Mouse (Mus musculus) MEL-GATA-1-ER (cell line): ENCODE data around the gene Rad9a.

Experiments used
- DNase-seq: peaks from one replicate; pipeline ENCODE4 v3.0.0-alpha.2; 2012; ENCODE audit warnings: low read depth; ENCODE audit errors: extremely low read depth

Gene Rad9a

GRCm38 (mm10) chr19:4164721-4165120 lies 36.7 kb downstream of the Rad9a start:
- DNase-seq: no peak

DNA sequence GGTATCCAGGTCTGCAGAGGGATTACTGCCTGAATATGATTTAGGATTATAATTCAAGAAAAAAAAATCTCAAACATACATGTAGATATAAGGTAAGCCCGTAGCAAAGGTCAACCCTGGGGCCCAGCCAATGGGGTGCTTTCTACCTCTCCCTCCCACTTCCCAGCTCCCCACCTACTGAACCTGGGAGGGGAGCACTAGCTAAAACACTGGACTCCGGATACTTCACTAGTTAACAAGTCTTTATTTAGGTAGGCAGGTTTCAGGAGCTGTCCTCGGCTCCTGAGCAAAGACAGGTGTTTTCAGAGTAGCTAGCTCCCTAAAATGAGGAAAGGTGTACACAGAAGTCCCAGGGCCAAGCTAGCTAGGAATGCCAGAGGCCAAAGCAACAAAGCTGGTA lies 37.4 kb downstream of the Rad9a start:
- DNase-seq: no peak

DNA sequence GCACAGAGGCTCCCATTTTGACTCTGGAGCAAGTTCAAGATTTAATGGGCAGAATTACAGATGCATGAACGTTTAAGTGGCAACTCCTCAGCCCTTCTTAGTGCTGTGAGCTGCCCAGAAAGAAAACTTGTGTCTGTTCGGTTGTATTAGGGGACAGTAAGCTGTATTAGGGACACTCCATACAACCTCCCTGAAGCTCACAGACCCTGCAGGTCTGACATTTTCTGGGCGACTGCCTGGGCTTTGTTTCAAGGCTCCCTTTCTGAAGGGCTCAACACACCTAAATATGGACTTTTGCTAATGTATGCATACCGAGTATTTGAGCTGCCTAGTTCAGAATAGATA lies 37.9 kb downstream of the Rad9a start:
- DNase-seq: no peak

DNA sequence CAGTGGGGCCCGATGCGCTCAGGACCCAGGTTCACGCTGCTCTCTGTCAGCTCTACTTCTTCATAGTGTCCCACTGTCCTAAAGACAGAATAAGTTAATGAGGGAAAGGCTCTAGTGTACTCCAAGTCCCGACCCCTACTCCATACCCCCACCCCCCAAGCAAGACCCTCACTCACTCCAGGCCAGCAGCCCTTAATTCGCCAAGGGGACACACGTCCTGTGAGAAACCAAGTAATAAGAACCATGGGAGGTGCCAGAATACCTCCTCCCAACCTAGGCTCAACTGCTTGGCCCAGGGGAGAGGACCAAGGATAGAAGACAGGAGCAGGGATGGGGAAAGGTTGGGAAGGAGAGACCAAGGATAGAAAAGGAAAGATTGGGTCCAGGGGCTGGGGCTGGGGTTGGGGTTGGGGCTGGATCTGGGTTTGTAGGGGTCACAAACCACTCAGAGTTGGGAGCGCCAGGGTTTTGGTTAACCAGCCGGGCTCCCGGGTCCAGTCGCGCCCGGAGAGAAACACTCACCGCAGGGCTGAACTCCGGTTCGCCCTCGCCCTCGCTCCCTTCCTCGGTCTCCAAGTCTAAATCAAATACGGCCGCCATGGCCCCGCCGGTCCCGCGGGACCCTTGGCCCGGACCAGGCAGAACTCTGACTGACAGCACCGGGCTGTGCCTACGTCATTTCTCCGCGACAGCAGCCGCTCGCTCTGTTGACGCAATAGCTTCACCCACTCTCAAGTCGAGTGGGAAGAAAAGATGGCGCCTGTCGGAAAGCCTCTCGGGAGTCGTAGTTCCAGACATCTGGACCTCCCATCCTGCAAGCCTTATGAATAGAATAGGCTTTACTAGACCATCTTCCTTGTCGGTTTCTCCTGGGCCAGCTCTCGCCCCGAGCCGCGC lies 38.6 kb downstream of the Rad9a start, which contains the start of gene Rps6kb2:
TSS of gene Rps6kb2 (minus strand) at position 709 of the 897 bp plus-strand sequence.
- DNase-seq: peak; percentile 95

- DNase-seq: no peak
These were observed 42.4 kb downstream of the Rad9a start for GRCm38 (mm10) chr19:4159049-4159448.

- DNase-seq: no peak
These were observed 44.7 kb downstream of the Rad9a start for GRCm38 (mm10) chr19:4156771-4157170.

DNA sequence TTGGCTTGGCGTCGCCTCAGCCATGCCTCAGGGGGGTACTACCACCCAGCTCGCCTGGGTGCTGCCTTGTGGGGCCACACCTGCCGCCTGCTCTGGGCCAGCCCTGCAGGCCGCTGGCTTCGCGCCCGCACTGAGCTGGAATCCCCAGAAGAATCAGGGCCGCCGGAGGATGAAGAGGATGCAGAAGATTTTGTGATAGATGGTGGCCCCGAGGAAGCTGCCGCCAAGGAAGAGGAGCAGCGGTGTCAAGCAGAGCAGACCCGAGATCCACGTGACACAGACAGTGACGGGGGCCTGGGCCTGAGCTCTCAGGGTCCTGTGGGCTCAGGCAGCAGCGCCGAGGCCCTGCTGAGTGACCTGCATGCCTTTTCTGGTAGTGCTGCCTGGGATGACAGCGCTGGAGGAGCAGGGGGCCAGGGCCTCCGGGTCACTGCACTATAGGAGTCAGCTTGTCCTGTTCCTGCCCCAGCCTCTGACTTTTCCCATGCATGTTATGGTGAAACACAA lies 45.3 kb downstream of the Rad9a start:
- DNase-seq: no peak

- no peak for DNase-seq
These were observed 46.0 kb downstream of the Rad9a start for GRCm38 (mm10) chr19:4155223-4156072.

DNA sequence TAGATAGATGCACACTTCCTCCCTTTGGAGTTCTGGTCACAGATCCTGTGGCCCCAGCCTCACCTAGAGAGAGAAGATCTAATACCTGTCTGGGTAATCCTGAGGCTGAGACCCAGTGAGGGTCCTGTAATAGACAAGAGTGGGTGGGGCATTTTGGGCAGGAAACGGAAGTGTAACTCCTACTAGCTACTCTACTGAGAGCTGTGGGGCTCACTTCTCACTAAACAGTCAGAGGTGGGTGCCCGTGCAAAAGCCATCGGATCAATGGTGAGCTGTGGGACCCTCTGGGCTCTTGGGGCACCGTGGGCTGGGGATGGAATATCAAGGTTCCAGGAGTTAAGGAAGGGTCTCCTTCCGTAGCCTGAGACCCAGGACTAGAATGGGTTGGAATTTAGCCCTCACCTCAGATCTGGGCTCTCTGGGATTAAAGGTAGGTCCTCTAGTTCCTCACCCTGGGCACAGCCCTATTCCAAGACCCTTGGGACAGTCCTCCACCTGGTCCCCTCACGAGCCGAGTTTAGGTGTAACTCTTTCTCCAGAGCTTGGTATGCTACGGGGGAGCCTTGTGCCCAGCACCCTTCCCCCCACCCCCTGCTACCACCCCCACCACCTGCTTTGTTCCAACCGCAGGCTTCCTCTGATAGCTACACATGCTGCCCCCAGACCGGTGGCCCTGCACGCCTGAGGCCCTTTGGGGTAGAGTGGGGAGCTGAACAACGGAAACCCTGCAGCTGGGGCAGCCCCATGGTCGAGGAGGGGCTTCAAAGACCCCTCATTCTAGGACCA lies 46.8 kb downstream of the Rad9a start:
- DNase-seq: no peak

DNA sequence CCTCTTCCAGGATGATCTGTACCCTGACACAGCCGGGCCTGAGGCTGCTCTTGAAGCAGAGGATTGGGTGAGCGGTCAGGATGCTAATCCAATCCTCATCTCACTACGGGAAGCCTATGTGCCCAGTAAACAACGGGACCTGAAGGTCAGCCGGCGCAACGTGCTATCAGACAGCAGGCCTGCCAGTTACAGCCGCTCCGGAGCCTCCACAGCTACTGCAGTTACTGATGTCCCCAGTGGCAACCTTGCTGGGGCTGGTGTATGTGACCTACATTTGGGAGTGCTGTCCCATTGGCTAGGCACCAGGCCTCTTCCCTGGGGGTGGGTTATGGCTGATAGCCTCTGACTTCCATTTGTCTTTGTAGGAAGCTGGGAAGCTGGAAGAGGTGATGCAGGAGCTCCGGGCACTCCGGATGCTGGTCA lies 48.2 kb downstream of the Rad9a start, which contains the start of gene Ptprcap:
TSS of gene Ptprcap (plus strand) at position 373 of the 423 bp plus-strand sequence.
- no peak for DNase-seq

DNA sequence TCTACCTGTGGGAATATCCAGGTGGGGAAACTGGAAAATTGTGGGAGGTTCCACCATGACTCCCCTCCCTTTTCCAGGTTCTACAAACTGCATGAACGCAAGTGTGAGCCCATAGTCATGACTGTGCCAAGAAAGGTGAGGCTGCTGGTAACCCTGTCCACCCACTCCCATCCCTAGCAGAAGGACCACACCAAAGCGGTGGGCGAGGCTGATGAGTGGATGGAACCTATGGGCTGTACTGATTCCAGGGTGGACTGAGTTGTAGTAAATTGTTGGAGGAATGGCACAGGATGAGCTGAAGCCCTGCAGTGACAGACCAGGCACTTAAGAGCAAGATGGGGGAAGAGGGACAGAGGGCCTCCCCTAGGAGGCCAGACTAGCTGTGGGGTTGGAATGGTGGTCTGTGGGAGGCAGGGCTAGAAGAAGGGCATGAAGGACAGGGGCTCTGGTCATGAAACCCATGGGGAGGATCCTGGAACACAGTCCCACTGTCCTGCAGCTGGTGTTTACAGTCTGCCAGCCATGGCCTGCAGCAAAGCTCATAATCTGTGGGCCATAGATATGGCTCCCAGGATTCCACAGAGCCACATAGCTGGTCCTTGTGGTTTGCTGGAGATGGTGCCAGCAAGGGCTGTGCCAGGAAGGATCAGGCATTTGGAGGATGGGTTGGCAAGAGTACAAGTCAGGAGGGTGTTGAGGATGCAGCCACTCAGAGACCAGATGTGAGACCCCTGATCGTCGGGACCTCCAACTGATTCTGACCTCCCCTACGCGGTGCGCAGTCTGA lies 48.8 kb downstream of the Rad9a start:
- no peak for DNase-seq

DNA sequence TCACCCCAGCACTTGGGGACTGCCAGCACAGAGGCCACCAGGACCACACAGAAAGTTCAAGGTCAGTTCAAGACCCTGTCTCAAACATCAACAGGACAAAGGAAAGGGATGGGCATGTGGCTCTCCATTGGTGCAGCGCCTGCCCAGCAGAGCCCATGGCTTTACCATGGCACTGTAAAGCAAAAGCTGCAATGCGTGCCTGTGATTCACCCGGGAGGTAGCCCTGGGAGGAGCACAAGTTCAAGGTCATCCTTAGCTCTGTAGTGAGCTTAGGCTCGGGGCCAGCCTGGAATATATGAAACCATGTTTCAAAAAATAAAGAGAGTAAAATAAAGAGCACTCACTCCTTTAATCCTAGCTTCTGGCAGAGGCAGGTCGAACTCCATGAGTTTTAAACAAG lies 49.6 kb downstream of the Rad9a start:
- no peak for DNase-seq

GRCm38 (mm10) chr19:4151488-4151860 lies 50.0 kb downstream of the Rad9a start:
- DNase-seq: no peak

DNA sequence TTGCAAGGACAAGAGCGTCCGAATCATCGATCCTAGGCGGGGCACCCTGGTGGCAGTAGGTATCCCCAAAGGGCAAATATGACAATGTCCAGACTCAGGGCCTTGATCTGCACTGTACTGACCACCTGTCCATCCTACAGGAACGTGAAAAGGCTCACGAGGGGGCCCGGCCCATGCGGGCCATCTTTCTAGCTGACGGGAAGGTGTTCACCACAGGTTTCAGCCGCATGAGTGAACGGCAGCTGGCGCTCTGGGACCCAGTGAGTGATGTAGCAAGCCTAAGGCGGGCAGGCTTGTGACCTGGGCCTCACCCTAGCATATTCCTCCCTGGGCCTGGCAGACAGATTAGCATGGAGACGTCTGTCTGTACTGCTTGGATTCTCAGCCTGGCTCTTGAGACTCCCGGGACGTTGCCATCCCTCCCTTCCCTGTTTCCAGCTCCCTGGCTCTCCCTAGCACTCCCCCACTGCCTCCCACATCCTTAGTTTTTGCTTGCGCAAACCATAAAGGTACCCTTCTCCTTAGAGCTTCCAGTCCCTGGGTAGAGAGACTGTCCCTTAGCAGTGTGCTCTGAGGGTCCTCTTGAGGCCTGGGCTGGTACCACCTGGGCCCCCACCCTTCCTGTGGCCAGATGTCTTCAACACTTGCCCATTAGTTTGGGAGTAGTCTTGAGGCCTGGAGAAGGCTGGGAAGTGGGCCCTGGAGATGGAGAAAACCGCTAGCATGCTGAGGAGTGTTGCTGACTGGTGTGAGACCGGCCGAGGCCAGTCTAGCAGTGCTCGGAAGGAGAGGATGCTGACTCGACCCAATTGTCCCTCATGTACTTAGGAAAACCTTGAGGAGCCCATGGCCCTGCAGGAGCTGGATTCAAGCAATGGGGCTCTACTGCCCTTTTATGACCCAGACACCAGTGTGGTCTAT lies 50.6 kb downstream of the Rad9a start:
- no peak for DNase-seq

DNA sequence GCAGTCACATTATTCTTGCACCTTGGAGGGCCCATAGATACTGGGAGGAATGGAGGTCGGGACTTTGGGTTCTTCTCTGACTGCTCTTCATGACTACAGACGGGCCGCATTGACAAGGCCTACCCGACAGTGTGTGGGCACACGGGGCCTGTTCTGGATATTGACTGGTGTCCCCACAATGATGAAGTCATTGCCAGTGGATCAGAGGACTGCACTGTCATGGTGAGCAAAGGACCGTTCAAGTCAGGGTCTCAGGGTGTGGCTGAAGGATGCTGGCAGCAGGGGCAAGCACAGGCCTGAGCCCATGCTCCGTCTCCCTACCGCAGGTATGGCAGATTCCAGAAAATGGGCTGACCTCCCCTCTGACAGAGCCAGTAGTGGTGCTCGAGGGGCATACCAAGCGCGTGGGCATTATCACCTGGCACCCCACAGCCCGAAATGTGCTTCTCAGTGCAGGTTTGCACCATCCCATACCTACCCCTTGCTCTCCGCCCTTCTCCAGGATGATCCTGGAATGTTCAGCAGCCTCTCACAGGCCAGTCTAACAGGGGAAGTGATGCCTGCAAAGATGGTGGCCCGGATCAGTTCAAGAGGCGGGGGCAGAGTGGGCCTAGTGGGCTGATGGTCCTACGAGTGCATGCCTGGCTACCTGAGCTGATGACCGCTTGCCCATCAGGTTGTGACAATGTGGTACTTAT lies 51.5 kb downstream of the Rad9a start:
- DNase-seq: no peak

- no peak for DNase-seq
These were observed 52.2 kb downstream of the Rad9a start for GRCm38 (mm10) chr19:4149283-4149682.

- DNase-seq: no peak
These were observed 52.6 kb downstream of the Rad9a start for GRCm38 (mm10) chr19:4148819-4149218.

DNA sequence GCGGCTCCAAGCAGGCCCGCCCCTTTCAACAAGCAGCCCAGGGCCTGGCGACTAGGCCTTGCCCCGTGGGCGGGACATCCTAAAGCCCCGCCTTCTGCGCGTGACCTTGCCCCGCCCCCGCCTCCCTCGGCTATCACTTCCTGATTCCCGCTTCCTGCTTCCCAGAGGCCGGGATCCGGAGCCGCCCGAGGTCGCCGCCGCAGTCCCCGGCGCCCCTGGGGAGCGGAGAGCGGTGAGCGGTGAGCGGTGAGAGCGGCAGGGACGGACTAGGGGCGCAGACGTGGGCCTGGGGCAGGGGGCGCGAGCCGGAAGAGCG lies 53.0 kb downstream of the Rad9a start, which contains the start of gene Coro1b:
TSS of gene Coro1b (plus strand) at position 129 of the 316 bp plus-strand sequence.
- peak; percentile 66 for DNase-seq
